Mouse (Mus musculus): ENCODE results near the gene Ubxn6.

DNA sequence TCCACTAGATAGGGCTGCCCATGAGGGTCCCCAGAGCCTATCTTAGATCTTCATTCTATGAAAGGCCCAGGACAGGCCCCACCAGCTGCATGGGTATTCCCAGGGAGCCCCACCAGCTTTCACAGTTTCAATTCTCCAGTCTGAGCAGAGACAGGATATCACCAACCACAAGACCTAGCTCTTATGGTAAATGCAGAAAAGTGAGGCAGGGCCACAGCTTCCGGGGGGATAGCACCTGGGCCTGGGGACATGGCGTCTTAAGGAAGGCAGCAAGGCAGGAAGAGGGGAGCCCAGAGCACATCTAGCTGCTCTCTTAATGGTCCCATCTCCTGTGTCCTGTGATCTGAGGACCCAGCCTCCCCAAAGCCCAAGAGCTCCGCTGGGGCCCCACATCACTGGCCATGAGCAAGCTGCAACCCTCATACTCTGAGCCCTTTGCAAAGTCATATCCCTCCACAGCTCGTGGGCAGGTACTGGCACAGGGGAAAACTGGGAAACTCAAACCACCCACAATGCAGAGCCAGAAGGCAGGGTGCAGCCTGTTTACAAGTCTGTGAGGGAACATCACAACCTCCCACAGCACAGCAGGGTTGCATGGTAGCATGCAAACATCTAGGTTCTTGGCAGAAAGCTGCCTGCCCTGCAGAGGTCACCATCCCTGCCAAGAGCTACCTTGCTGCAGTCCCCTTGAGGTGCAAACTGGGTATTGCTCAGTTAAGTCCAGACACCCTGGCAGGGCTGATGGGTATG is 53.5 kb downstream of the Ubxn6 start:
- TF ChIP-seq CTCF (IDR thresholded peaks at IDR 0.05; ENCODE audit: extremely low read depth, insufficient read depth, insufficient read length, insufficient replicate concordance) (no peak), POLR2A (IDR thresholded peaks at IDR 0.05; ENCODE audit: low read depth, low read length) (no peak)
